Mouse (Mus musculus): ENCODE data around the gene Gabrr2. TPM values are rescaled to one million over a fixed set of nuclear protein-coding genes. Genes with fewer than 3 reads are reported as not detected.

The Gabrr2 gene
- 0.62 and 1.3 TPM in 2 replicates for polyA plus RNA-seq (2015; fragmentation: Nextera tagmentation; extraction: Ambion mirVana)

DNA sequence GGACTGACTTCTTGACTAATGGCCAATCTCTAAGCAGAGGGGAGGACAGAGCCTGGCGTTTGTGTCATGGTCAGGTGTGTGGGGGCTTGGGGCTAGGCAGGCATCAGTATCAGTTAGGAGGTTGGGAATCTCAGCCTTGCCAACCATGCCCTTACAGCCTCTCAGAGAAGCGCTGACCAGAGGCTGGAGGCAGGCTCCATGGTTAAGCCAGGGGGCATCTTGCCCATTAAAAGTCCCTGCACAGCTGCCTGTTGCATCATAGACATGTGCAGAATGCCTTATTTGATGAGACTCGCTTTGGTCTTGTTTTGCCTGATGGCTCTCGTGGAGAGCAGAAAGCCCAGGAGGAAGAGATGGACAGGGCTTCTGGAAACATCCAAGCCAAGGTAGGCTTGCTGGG, at the start of gene Gabrr2:
Gabrr2 (plus strand) TSS at position 19 of the 400 bp plus-strand sequence.
- H3K4me1 ChIP-seq (replicated peaks): no peaks in the 10 kb centered on the region
- no peaks in the 10 kb centered on the region for H3K9me3 ChIP-seq
- ATAC-seq (ENCODE audit: low FRiP score): no peak
- no peak within 1 kb of the TSS for H3K4me2 ChIP-seq
- H3K27me3 ChIP-seq: no peaks in the 10 kb centered on the region
- WGBS: 90% methylated on average over 4 of the region's 4 CpGs
- no peak within 1 kb of the TSS for H3K27ac ChIP-seq
- H3K4me3 ChIP-seq: no peak within 1 kb of the TSS
- H3K36me3 ChIP-seq: no peaks in the 10 kb centered on the region
- no peak within 1 kb of the TSS for H3K9ac ChIP-seq

DNA sequence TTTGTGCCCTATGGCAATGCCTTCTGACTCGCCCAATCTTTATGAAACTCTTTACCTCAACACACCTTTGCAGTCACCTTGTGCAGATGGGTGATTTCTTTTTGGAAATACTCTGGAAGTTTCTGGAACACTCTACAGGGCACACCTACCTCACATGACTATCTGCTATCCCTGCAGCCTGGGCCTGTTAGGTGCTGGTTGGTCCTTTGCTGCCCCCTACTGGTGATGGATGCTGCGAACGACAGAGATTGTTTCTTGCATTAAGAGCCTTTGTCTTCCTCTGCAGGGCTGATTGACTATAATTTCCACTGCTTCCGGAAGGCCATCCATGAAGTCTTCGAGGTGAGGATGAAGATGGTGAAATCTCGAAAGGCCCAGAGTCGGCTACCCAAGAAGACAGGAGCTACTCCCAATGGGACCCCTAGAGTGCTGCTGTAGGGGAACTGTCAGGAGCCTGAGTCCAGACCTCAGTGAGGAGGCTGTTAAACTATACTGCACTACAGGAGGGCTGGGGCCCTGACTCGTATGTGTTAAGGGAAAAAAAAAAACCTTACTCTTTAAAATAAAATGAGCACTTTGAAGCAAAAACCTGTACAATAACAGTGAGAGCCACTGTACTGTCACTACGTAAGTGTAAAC, 44.3 kb upstream of the Gabrr2 start:
- H3K4me2 ChIP-seq: no peak overlapping the region
- no peaks in the 10 kb centered on the region for H3K4me1 ChIP-seq (replicated peaks)
- H3K27ac ChIP-seq: no peak overlapping the region
- H3K36me3 ChIP-seq: peaks cover 28% of the 10 kb centered on the region
- no peak overlapping the region for H3K4me3 ChIP-seq
- peak; percentile 84 for ATAC-seq (ENCODE audit: low FRiP score)
- no peaks in the 10 kb centered on the region for H3K27me3 ChIP-seq
- no peaks in the 10 kb centered on the region for H3K9me3 ChIP-seq
- 58% methylated on average over 9 of the region's 9 CpGs for WGBS
- no peak overlapping the region for H3K9ac ChIP-seq

- Histone ChIP-seq H3K36me3 (peaks cover 32% of the 10 kb centered on the region), H3K4me1 (replicated peaks) (peaks cover 6% of the 10 kb centered on the region), H3K4me2 (no peak overlapping the region), H3K9me3 (no peaks in the 10 kb centered on the region), H3K27ac (no peak overlapping the region), H3K9ac (no peak overlapping the region), H3K27me3 (no peaks in the 10 kb centered on the region), H3K4me3 (no peak overlapping the region)
- WGBS: 80% methylated on average over 8 of the region's 8 CpGs
- ATAC-seq (ENCODE audit: low FRiP score): no peak
Measured at GRCm38 (mm10) chr4:33024420-33024819, 38.4 kb upstream of the Gabrr2 start.

GRCm38 (mm10) chr4:33029104-33029503, 33.7 kb upstream of the Gabrr2 start:
- H3K9ac ChIP-seq: no peak overlapping the region
- H3K27ac ChIP-seq: no peak overlapping the region
- no peak overlapping the region for H3K4me3 ChIP-seq
- 0 out of 2 replicates have a peak overlapping the region, but pooled peaks have one; percentile 35 for H3K4me2 ChIP-seq
- H3K9me3 ChIP-seq: no peaks in the 10 kb centered on the region
- no peaks in the 10 kb centered on the region for H3K27me3 ChIP-seq
- WGBS: 91% methylated on average over 7 of the region's 7 CpGs
- peaks cover 31% of the 10 kb centered on the region for H3K4me1 ChIP-seq (replicated peaks)
- peaks cover 18% of the 10 kb centered on the region for H3K36me3 ChIP-seq
- no peak for ATAC-seq (ENCODE audit: low FRiP score)

DNA sequence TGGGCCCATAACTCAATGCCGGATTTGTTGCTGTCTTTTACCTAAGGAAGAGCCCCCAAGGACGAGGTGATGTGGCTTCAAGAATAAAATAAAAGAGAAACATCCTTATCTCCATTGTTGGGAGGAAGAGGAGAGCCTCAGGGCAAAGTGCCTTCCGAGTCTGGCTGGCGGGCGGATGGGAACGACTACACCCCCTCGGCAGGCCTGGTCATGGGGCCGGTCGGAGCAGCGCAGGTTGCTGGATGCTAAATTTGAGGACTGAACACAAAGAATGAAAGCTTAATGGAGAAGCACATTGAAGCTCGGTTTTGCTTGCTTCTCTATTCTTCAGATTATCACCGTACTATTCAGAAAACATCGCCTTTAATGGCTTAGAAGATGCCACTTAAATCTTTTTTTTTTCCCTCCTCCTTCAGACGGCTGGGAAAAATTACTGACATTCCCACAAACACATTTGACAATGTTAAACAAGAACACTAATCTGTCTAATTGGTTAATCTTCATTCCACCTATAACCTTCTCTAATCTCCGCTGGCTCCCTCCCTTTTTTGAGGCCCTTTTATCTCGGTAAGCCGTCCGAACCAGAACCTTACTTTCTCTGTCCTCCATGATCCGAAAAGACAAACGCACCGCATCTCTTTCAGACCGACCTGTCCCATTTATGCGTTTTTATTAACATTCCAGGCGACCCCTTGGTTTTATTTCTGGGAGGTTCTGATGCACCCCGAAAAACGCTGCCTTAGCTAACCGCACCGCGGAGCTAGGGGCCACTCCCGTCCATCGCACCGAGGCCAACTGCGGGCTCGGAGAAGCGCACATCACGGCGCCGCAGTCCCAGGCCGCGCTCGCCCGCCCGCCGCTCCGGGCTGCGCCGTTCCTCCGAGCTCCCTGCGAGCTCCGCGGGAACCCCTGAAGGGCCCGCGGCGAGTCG, 32.3 kb upstream of the Gabrr2 start:
- peak overlapping the region; percentile 99 for H3K27ac ChIP-seq

DNA sequence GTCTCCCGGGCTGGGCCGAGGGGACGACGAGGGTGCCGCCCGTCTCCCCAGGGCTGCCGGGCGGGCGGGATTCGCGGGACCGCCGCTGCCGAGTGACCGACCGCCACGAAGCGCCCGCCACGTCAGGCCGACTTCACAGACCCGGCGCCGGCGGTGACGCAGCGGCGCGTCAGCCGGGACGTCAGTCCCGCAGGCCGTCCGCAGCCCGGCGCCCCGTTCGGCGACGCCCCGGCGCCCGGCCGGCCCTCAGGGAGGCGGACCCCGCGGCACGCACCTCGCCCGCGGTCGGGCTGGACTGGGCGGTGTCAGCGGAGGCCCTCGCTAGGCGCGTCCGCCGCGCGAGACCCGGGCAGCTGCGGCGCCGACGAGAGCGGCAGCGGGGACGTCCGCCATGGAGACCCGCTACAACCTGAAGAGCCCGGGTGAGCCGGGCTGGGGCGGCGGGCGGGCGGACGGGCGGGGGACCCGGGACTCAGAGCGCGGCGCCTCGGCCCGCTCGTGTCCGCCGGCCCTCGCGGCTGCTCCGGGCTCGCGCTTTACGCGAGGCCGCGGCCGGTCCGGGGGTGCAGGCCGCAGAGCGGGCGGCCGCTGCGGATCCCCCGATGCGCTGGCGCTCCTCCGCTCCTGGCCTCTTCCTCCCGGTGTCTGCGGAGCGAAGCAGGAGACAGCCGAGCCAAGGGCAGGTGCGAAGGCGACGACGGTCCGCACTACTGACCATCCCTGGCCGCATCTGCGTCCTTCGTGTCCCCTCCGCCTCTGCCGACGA, 31.4 kb upstream of the Gabrr2 start, which contains the start of gene Ube2j1:
Ube2j1 (plus strand) TSS at position 222 of the 766 bp plus-strand sequence.
- no peaks in the 10 kb centered on the region for H3K27me3 ChIP-seq
- peak; percentile 96 for ATAC-seq (ENCODE audit: low FRiP score)
- H3K4me3 ChIP-seq: peak within 1 kb of the TSS; percentile 84
- H3K4me2 ChIP-seq: peak within 1 kb of the TSS; percentile 76
- WGBS: under 1% methylated on average over 85 of the region's 123 CpGs
- H3K9ac ChIP-seq: peak within 1 kb of the TSS; percentile 97
- H3K36me3 ChIP-seq: peaks cover 31% of the 10 kb centered on the region
- peak within 1 kb of the TSS; percentile 99 for H3K27ac ChIP-seq
- H3K9me3 ChIP-seq: no peaks in the 10 kb centered on the region
- peaks cover 33% of the 10 kb centered on the region for H3K4me1 ChIP-seq (replicated peaks)

More for the DNA sequence above, 32.3 kb upstream of the Gabrr2 start:
- Histone ChIP-seq H3K4me1 (replicated peaks) (peaks cover 33% of the 10 kb centered on the region), H3K4me3 (peak overlapping the region; percentile 84), H3K4me2 (peak overlapping the region; percentile 76), H3K36me3 (peaks cover 27% of the 10 kb centered on the region), H3K9ac (peak overlapping the region; percentile 97), H3K9me3 (no peaks in the 10 kb centered on the region), H3K27me3 (no peaks in the 10 kb centered on the region)
- ATAC-seq (ENCODE audit: low FRiP score): peak; percentile 87
- whole genome bisulfite sequencing: 2% methylated on average over 55 of the region's 55 CpGs

DNA sequence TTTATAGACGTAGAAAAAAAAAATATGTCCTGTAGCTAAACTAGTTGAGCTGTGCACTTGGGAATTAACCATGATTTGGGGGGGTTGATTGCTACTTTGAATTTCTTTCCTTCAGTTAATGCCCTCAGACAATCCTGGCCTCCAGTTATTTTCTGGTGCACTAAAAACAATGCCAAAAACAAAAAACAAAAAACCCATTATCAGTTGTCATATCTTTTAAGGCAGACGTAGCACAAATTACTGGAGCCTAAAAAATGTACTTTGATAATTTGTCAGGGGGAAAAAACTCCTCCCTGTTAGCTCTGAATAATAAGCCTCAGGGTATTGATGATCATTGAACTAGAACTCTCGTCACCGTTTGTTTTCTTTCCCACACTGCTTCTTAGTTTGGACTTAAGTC, 30.8 kb upstream of the Gabrr2 start:
- Histone ChIP-seq H3K4me2 (peak overlapping the region; percentile 76), H3K9me3 (no peaks in the 10 kb centered on the region), H3K9ac (peak overlapping the region; percentile 97), H3K27me3 (no peaks in the 10 kb centered on the region), H3K4me3 (peak overlapping the region; percentile 84), H3K27ac (peak overlapping the region; percentile 99), H3K4me1 (replicated peaks) (peaks cover 33% of the 10 kb centered on the region), H3K36me3 (peaks cover 37% of the 10 kb centered on the region)
- no peak for ATAC-seq (ENCODE audit: low FRiP score)
- 1% methylated on average over 4 of the region's 4 CpGs for whole genome bisulfite sequencing

GRCm38 (mm10) chr4:33033515-33033914, 29.3 kb upstream of the Gabrr2 start:
- H3K27me3 ChIP-seq: no peaks in the 10 kb centered on the region
- peaks cover 30% of the 10 kb centered on the region for H3K36me3 ChIP-seq
- H3K4me3 ChIP-seq: no peak overlapping the region
- WGBS: 89% methylated on average over 6 of the region's 6 CpGs
- no peaks in the 10 kb centered on the region for H3K9me3 ChIP-seq
- H3K9ac ChIP-seq: no peak overlapping the region
- no peak overlapping the region for H3K27ac ChIP-seq
- ATAC-seq (ENCODE audit: low FRiP score): no peak
- H3K4me1 ChIP-seq (replicated peaks): peaks cover 33% of the 10 kb centered on the region
- H3K4me2 ChIP-seq: no peak overlapping the region

DNA sequence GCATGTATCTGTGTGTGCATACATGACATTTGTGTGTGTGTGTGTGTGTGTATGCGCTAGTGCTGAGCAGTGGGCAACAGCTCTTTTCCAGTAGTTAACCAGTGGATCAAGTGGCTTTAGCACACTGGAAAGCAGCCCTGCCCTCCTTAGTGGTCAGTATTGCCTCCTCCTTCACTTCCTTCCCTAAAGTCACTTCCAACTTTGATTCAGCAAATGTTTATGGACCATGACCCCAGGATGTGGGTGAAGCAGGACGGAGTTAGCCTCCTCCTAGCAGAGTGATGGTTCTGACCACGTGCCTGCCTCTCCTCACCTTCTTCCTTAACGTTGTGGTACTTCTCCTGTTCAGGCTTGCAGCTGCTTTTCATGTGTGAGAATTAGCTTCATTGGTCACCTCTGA, 23.0 kb upstream of the Gabrr2 start:
- no peak for ATAC-seq (ENCODE audit: low FRiP score)
- Histone ChIP-seq H3K27ac (no peak overlapping the region), H3K4me2 (no peak overlapping the region), H3K9me3 (no peaks in the 10 kb centered on the region), H3K9ac (no peak overlapping the region), H3K4me3 (no peak overlapping the region), H3K27me3 (no peaks in the 10 kb centered on the region), H3K4me1 (replicated peaks) (no peaks in the 10 kb centered on the region), H3K36me3 (peaks cover 78% of the 10 kb centered on the region)
- 93% methylated on average over 4 of the region's 4 CpGs for WGBS

- no peaks in the 10 kb centered on the region for H3K9me3 ChIP-seq
- H3K27ac ChIP-seq: no peak overlapping the region
- H3K4me3 ChIP-seq: no peak overlapping the region
- H3K4me2 ChIP-seq: no peak overlapping the region
- ATAC-seq (ENCODE audit: low FRiP score): no peak
- no peaks in the 10 kb centered on the region for H3K4me1 ChIP-seq (replicated peaks)
- H3K9ac ChIP-seq: no peak overlapping the region
- H3K36me3 ChIP-seq: peaks cover 79% of the 10 kb centered on the region
- 96% methylated on average over 11 of the region's 11 CpGs for WGBS
- H3K27me3 ChIP-seq: no peaks in the 10 kb centered on the region
Measured at GRCm38 (mm10) chr4:33049601-33050000, 13.2 kb upstream of the Gabrr2 start.

DNA sequence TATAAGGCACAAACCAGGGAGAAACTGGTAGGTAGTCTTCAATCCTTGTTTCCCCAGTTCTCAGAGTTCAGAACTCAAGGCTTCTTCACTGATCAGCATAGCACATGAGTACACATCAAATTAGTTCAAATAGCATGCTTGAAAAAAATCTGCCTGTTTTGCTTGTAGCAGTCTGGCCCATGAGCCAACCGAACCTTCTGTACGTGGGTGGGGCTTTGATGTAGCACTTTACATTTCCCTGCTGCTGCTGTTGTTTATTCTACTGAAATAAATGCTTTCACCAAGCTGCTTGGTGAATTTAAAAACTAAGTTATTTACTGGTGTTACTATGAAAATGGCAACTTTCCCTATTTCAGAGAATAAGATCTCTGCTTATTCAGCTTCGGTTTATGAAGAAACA, 10.7 kb upstream of the Gabrr2 start:
- 98% methylated on average over 3 of the region's 3 CpGs for WGBS
- peaks cover 57% of the 10 kb centered on the region for H3K36me3 ChIP-seq

GRCm38 (mm10) chr4:33052650-33053049, 10.1 kb upstream of the Gabrr2 start:
- H3K9ac ChIP-seq: no peak overlapping the region
- H3K9me3 ChIP-seq: no peaks in the 10 kb centered on the region
- peaks cover 53% of the 10 kb centered on the region for H3K36me3 ChIP-seq
- WGBS: 85% methylated on average over 5 of the region's 5 CpGs
- no peak overlapping the region for H3K4me2 ChIP-seq
- ATAC-seq (ENCODE audit: low FRiP score): no peak
- no peak overlapping the region for H3K4me3 ChIP-seq
- no peaks in the 10 kb centered on the region for H3K27me3 ChIP-seq
- no peak overlapping the region for H3K27ac ChIP-seq
- no peaks in the 10 kb centered on the region for H3K4me1 ChIP-seq (replicated peaks)

More for the DNA sequence above, 10.7 kb upstream of the Gabrr2 start:
- H3K27me3 ChIP-seq: no peaks in the 10 kb centered on the region
- no peak overlapping the region for H3K9ac ChIP-seq
- no peaks in the 10 kb centered on the region for H3K4me1 ChIP-seq (replicated peaks)
- H3K4me2 ChIP-seq: no peak overlapping the region
- no peak overlapping the region for H3K27ac ChIP-seq
- ATAC-seq (ENCODE audit: low FRiP score): no peak
- no peak overlapping the region for H3K4me3 ChIP-seq
- no peaks in the 10 kb centered on the region for H3K9me3 ChIP-seq
